Mouse (Mus musculus) CD4-positive, CD25-positive, alpha-beta regulatory T cell, adult 2 months (primary cell): ENCODE results near the gene Lect2.

Experiments
- DNase-seq: peaks from one replicate; pipeline ENCODE4 v3.0.0-alpha.2; 2012; ENCODE audit warnings: low read depth, low spot score

Gene Lect2

GRCm38 (mm10) chr13:56555957-56556356 lies 7.7 kb upstream of the Lect2 start:
- DNase-seq, result no peak

- DNase-seq, result peak; percentile 66
Observed at GRCm38 (mm10) chr13:56554409-56554808, 6.1 kb upstream of the Lect2 start.

- no peak for DNase-seq
Observed at GRCm38 (mm10) chr13:56553923-56554322, 5.6 kb upstream of the Lect2 start.

- no peak for DNase-seq
Observed at GRCm38 (mm10) chr13:56551661-56552060, 3.4 kb upstream of the Lect2 start.

- DNase-seq, result no peak
Observed at GRCm38 (mm10) chr13:56550574-56550973, 2.3 kb upstream of the Lect2 start.

- DNase-seq, result no peak
Observed at GRCm38 (mm10) chr13:56549364-56549763, 1.1 kb upstream of the Lect2 start.

- DNase-seq, result no peak
Observed at GRCm38 (mm10) chr13:56544956-56545355, 3.3 kb downstream of the Lect2 start.

GRCm38 (mm10) chr13:56543805-56544204 lies 4.5 kb downstream of the Lect2 start:
- DNase-seq, result no peak

- no peak for DNase-seq
Observed at GRCm38 (mm10) chr13:56539846-56540245, 8.5 kb downstream of the Lect2 start.

- no peak for DNase-seq
Observed at GRCm38 (mm10) chr13:56537026-56537425, 11.3 kb downstream of the Lect2 start.

GRCm38 (mm10) chr13:56535570-56535969 lies 12.7 kb downstream of the Lect2 start:
- no peak for DNase-seq

- no peak for DNase-seq
Observed at GRCm38 (mm10) chr13:56534931-56535330, 13.4 kb downstream of the Lect2 start.

GRCm38 (mm10) chr13:56529685-56530084 lies 18.6 kb downstream of the Lect2 start:
- DNase-seq, result no peak

GRCm38 (mm10) chr13:56529031-56529430 lies 19.3 kb downstream of the Lect2 start:
- no peak for DNase-seq

GRCm38 (mm10) chr13:56528281-56528680 lies 20.0 kb downstream of the Lect2 start:
- no peak for DNase-seq

GRCm38 (mm10) chr13:56527846-56528245 lies 20.5 kb downstream of the Lect2 start:
- no peak for DNase-seq

GRCm38 (mm10) chr13:56526871-56527270 lies 21.4 kb downstream of the Lect2 start:
- no peak for DNase-seq

- DNase-seq, result no peak
Observed at GRCm38 (mm10) chr13:56522821-56523167, 25.5 kb downstream of the Lect2 start.

GRCm38 (mm10) chr13:56522081-56522820 lies 26.1 kb downstream of the Lect2 start, which contains the start of gene Fbxl21:
TSS of gene Fbxl21 (plus strand) at chr13:56522472.
- peak; percentile 94 for DNase-seq

GRCm38 (mm10) chr13:56516816-56517215 lies 31.5 kb downstream of the Lect2 start:
- no peak for DNase-seq

- no peak for DNase-seq
Observed at GRCm38 (mm10) chr13:56516311-56516710, 32.0 kb downstream of the Lect2 start.

- no peak for DNase-seq
Observed at GRCm38 (mm10) chr13:56513595-56513994, 34.7 kb downstream of the Lect2 start.

GRCm38 (mm10) chr13:56509796-56510195 lies 38.5 kb downstream of the Lect2 start:
- DNase-seq, result no peak
